Mouse (Mus musculus) myocyte (in vitro differentiated cells): ENCODE data around the gene Cox14.
"Not testable (repeated sequence)": the region's sequence is repeated elsewhere in the genome, so short reads cannot be mapped to it uniquely, and the experiment has no call there.

Experiments used
- E2F4 ChIP-seq: IDR thresholded peaks from one replicate; pipeline ENCODE4 v1.6.1; 2011; ENCODE audit warnings: mild to moderate bottlenecking, control low read depth, moderate library complexity; ENCODE audit not compliant: insufficient read depth
- MAX ChIP-seq: IDR thresholded peaks from one replicate; pipeline ENCODE4 v1.6.1; 2011; ENCODE audit warnings: low read depth, mild to moderate bottlenecking, control low read depth
- MYOD1 ChIP-seq, 3 experiments: IDR thresholded peaks; one replicate each; pipeline ENCODE4 v1.6.1; 2011; ENCODE audit warnings: control low read depth in 2 of 3, low read depth in 2 of 3, mild to moderate bottlenecking in 2 of 3, moderate library complexity in 1 of 3; ENCODE audit not compliant: insufficient read length in 2 of 3, control insufficient read depth in 1 of 3
- POLR2A ChIP-seq: IDR thresholded peaks from one replicate; pipeline ENCODE4 v1.6.1; 2011; ENCODE audit warnings: low read depth, mild to moderate bottlenecking, control low read depth, moderate library complexity; ENCODE audit not compliant: insufficient read length
- REST ChIP-seq: IDR thresholded peaks from one replicate; pipeline ENCODE4 v1.6.1; 2011; ENCODE audit warnings: mild to moderate bottlenecking, control low read depth, moderate library complexity; ENCODE audit not compliant: insufficient read depth, insufficient read length
- TCF12 ChIP-seq: IDR thresholded peaks from one replicate; pipeline ENCODE4 v1.6.1; 2011; ENCODE audit warnings: mild to moderate bottlenecking, control low read depth; ENCODE audit not compliant: poor library complexity, insufficient read depth, severe bottlenecking
- USF1 ChIP-seq: IDR thresholded peaks from one replicate; pipeline ENCODE4 v1.6.1; 2011; ENCODE audit warnings: low read depth, mild to moderate bottlenecking, control low read depth, moderate library complexity

DNA sequence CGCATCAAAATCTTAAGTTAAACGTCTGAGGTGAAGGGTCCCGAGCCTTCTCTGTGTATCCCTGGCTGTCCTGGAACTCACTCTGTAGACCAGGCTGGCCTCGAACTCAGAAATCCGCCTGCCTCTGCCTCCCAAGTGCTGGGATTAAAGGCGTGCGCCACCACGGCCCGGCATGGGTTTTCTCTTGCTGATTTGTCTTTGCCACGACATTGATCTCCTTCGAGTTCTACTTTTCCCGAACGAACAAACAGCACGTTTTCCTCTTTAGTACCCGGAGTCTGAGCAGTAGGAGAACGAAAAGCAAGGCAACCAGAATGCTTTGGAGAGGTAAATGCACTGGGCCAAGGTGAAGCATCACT is 23.8 kb upstream of the Cox14 start:
- TF ChIP-seq E2F4; POLR2A; USF1; MYOD1 (IDR thresholded peaks at IDR 0.05; ENCODE audit: control insufficient read depth in 1 of 3, insufficient read length in 2 of 3, low read depth in 2 of 3); TCF12; REST; MAX: not testable (repeated sequence)
